Mouse (Mus musculus) lung, adult 10 weeks (tissue): ENCODE data around the gene BC005537. TPM values are rescaled to one million over a fixed set of nuclear protein-coding genes. Genes with fewer than 3 reads are reported as not detected.

Source experiments
- polyA plus RNA-seq: library from polyadenylated mRNA; stranded (reverse); fragments of 350-450 nt; fragmentation: Illumina TruSeq; extraction: RNeasy Lipid Tissue Mini Kit (QIAGEN cat#74804); gene quantifications from one replicate; pipeline ENCODE4 v1.2.3, GENCODE M21; 2014; ENCODE audit warnings: low read depth, low replicate concordance; ENCODE audit not compliant: insufficient read depth

Gene BC005537
- 70.4 TPM for polyA plus RNA-seq

DNA sequence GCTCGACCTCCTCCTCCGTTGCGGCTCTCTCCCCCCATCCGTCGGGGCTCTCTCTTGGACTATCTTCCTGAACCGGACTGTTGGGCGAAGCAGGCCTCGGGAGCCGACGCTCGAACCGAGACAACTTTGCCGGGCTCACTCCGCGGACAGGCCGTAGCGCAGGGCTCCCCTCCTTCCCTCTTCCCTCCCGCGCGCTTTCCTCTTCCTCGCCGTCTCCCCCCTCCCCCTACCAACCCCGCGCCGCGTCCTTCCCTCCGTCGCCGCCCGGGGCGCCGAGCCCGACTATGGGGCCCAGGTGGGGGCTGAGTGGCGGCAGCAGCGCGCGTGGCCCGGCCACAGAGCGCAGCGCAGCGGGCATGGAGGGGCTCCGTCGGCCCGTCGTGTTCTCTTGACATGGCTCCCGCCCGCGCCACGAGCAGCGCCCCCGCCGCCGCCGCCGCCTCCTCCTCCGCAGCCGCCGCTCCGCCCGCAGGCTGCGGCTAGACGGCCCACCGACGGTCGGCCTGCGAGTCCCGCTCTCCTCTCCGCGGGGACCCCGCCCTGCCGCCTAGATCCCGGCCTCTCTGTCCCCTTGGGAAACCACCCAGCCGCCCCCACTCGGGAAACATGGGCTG lies at the start of gene BC005537:
BC005537 (plus strand) TSS at position 350 of the 614 bp plus-strand sequence.

DNA sequence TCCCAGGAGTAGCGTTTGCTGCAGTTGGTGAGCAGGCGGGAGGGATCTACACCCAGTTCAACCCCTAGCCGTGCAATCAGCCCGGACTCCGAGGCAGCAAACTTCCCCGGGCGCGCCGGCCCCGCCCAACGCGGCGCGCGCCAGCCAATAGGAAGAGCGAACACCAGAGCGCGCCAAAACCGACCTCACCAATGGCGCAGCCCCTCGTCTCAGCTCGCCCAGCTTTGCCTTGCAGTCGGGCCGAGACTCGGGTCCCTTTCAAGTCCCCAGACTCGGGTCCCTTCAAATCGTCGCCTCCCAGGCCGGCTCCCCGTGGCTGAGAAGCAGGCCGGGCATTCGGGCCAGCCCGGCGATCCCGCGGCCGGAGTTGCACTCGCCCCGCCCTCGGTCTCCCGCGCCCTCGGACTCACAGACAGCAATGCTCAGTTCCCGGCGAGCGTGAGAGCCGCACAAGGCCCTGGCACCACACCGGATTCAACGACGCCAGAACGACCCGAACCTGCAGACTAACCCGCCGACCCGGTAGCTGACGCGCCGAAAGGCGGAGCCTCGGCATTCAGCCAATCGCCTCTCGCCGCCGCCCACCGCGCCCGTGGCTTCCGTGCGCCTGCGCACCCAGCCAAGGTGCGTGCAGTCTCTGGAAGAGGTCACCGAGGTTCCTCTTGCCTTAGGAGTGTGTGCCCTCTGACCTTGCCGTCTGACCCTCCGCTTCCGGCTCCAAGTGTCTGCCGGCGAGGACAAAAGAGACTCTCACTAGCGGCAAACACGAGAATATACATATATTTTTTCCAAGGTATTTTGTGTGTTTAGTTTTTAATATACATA lies 39.8 kb upstream of the BC005537 start, which contains the start of gene Gmnn:
Gmnn (minus strand) TSS at position 521 of the 825 bp plus-strand sequence.

DNA sequence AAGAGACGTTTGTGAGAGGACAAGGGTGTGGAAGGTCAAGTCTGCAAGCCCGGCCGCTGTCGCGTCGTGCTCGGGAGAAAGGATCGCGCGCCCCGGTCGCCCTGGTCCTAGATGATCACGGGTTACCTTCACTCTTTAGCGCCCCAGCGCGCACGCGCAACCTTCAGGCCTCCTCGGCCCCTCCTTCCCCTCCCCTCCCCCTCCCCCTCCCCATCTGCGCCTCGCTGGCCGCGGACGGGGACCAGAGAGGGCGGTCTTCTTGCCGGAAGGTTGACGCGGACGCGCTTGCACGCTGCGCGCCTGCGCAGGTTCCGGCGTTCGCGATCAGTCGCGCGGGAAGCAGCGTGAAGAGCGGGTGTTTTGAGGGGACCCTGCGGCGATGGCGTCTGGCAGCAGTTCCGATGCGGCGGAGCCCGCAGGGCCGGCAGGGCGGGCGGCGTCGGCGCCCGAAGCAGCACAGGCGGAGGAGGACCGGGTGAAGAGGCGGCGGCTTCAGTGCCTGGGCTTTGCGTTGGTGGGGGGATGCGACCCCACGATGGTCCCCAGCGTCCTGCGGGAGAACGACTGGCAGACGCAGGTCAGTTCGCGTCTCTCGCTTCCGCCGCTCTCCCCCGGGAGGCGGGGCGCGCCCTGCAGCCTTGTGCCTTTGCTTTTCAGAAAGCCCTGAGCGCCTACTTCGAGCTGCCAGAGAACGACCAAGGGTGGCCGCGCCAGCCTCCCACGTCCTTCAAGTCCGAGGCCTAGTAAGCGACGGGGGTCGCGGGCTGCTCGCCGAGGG lies 30.1 kb downstream of the BC005537 start, which contains the start of the genes Acot13 and Tdp2:
Acot13 (minus strand) TSS at position 188 of the 778 bp plus-strand sequence.
Tdp2 (plus strand) TSS at position 327 of the 778 bp plus-strand sequence.

DNA sequence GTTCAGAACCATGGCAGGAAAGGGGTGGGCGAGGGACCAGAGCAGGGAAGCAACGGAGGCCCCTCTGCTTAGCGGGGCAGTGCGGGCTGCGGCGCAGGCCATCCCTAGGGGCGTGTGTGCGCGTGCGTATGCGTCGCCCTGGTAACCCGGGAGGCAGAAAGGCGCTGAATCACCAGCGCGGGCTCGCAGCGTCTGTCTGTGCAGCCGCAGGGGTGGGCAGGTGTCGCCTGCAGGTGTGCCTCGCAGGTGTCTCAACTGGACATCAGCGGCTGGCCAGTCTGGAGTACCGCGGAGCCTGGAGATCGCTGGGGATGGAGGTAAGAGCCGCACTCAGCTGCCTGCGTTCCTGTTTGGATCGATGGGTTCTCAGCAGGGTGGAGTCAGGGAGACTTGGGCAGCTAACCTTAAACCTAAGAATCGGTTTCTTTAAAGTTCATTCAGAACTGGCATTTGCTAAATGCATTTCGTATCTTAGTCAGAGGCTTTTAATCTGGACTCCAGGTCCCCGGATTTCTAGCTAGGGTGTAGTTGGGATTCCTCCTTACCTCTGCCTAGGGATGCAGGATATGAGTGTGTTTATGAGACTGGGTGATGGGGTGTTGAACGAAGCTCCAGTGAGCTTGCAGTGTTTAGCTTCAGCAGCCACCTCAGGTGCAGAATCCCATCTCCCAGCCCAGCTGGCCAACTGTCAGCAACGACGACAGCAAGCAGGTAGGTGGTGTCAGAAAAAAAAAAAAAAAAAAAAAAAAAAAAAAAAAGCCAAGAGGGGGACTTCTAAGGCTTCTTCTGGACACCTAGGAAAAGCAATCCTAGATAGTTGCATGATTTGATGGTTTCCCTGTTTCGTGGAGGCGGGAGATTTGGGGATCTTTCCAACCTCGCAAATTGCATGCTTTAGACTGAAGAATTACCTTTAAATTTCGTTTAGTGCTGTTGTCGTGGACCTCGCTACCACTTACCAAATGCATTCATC lies 43.8 kb downstream of the BC005537 start, which contains the start of gene D130043K22Rik:
D130043K22Rik (plus strand) TSS at position 153 of the 973 bp plus-strand sequence.

Other genes starting within 250 kb of the BC005537 start
- gene Ripor2, start 219.5 kb upstream of the BC005537 start, polyA plus RNA-seq = 8.0 TPM
- gene Armh2, start 60.4 kb upstream of the BC005537 start, polyA plus RNA-seq = not detected
- 18.6 TPM for gene Gmnn, start 39.7 kb upstream of the BC005537 start, polyA plus RNA-seq
- 97.3 TPM for gene Acot13, start 29.9 kb downstream of the BC005537 start, polyA plus RNA-seq
- gene Tdp2, start 30.0 kb downstream of the BC005537 start, polyA plus RNA-seq = 12.3 TPM
- gene D130043K22Rik, start 43.5 kb downstream of the BC005537 start, polyA plus RNA-seq = 0.21 TPM
- 2.2 TPM for gene Aldh5a1, start 136.0 kb downstream of the BC005537 start, polyA plus RNA-seq
- 1.7 TPM for gene Gpld1, start 141.5 kb downstream of the BC005537 start, polyA plus RNA-seq
- 7.7 TPM for gene Mrs2, start 218.7 kb downstream of the BC005537 start, polyA plus RNA-seq